Mouse (Mus musculus) adrenal gland, adult 8-10 months (tissue): ENCODE measurements around the gene Psmd5. TPM values are rescaled to one million over a fixed set of nuclear protein-coding genes. Genes with fewer than 3 reads are reported as not detected.
"Not testable (repeated sequence)": the region's sequence is repeated elsewhere in the genome, so short reads cannot be mapped to it uniquely, and the experiment has no call there.

Source experiments
- DNase-seq: peaks from one replicate; pipeline ENCODE4 v3.0.0; 2022
- total RNA-seq, 4 experiments: library from RNA; stranded (reverse); gene quantifications; 2 replicates each; pipeline ENCODE4 v1.2.4; 2022

Psmd5 gene
- total RNA-seq, 4 experiments from 2014 or later, result 42.6 to 49.8 (median 45.8) TPM

- DNase-seq, result no peak
These were observed 20.8 kb upstream of the Psmd5 start for GRCm38 (mm10) chr2:34895503-34896113.

- no peak for DNase-seq
These were observed 19.2 kb upstream of the Psmd5 start for GRCm38 (mm10) chr2:34893950-34894349.

GRCm38 (mm10) chr2:34884186-34884585 is 9.4 kb upstream of the Psmd5 start:
- DNase-seq, result no peak

GRCm38 (mm10) chr2:34883190-34883589 is 8.4 kb upstream of the Psmd5 start:
- DNase-seq, result no peak

GRCm38 (mm10) chr2:34882757-34883156 is 8.0 kb upstream of the Psmd5 start:
- DNase-seq, result no peak

GRCm38 (mm10) chr2:34880054-34880453 is 5.3 kb upstream of the Psmd5 start:
- DNase-seq, result no peak

- DNase-seq, result no peak
These were observed 497 bp downstream of the Psmd5 start, which contains the start of gene Cutal for GRCm38 (mm10) chr2:34874271-34874670. Gene Cutal (plus strand): TSS chr2:34874396.

- DNase-seq, result peak; percentile 93
These were observed 4.0 kb downstream of the Psmd5 start for GRCm38 (mm10) chr2:34870520-34871474.

- DNase-seq, result no peak
These were observed 5.1 kb downstream of the Psmd5 start for GRCm38 (mm10) chr2:34869680-34870079.

GRCm38 (mm10) chr2:34857728-34858127 is 17.0 kb downstream of the Psmd5 start:
- no peak for DNase-seq

GRCm38 (mm10) chr2:34855265-34855664 is 19.5 kb downstream of the Psmd5 start:
- DNase-seq, result no peak

- DNase-seq, result no peak
These were observed 27.1 kb downstream of the Psmd5 start for GRCm38 (mm10) chr2:34847702-34848101.

GRCm38 (mm10) chr2:34843211-34843939 is 31.4 kb downstream of the Psmd5 start:
- peak; percentile 63 for DNase-seq

GRCm38 (mm10) chr2:34841706-34842105 is 33.1 kb downstream of the Psmd5 start:
- no peak for DNase-seq

GRCm38 (mm10) chr2:34840143-34840542 is 34.6 kb downstream of the Psmd5 start:
- not testable (repeated sequence) for DNase-seq

GRCm38 (mm10) chr2:34835669-34836068 is 39.1 kb downstream of the Psmd5 start:
- DNase-seq, result no peak

GRCm38 (mm10) chr2:34833624-34834023 is 41.1 kb downstream of the Psmd5 start:
- DNase-seq, result no peak

GRCm38 (mm10) chr2:34832766-34833457 is 41.9 kb downstream of the Psmd5 start, which contains the start of gene Gm34653:
Gene Gm34653 (plus strand): TSS chr2:34833007.
- not testable (repeated sequence) for DNase-seq

GRCm38 (mm10) chr2:34830066-34830465 is 44.7 kb downstream of the Psmd5 start:
- DNase-seq, result not testable (repeated sequence)

- peak; percentile 29 for DNase-seq
These were observed 46.7 kb downstream of the Psmd5 start for GRCm38 (mm10) chr2:34828026-34828425.

GRCm38 (mm10) chr2:34827591-34827990 is 47.2 kb downstream of the Psmd5 start:
- no peak for DNase-seq
